Mouse (Mus musculus) retina, adult 2 months (tissue): Measurements from ENCODE around the gene Anks1b.

ENCODE experiments used
- DNase-seq: peaks from one replicate; pipeline ENCODE4 v3.0.0-alpha.2; 2012; ENCODE audit warnings: low read depth, low spot score

Anks1b gene

DNA sequence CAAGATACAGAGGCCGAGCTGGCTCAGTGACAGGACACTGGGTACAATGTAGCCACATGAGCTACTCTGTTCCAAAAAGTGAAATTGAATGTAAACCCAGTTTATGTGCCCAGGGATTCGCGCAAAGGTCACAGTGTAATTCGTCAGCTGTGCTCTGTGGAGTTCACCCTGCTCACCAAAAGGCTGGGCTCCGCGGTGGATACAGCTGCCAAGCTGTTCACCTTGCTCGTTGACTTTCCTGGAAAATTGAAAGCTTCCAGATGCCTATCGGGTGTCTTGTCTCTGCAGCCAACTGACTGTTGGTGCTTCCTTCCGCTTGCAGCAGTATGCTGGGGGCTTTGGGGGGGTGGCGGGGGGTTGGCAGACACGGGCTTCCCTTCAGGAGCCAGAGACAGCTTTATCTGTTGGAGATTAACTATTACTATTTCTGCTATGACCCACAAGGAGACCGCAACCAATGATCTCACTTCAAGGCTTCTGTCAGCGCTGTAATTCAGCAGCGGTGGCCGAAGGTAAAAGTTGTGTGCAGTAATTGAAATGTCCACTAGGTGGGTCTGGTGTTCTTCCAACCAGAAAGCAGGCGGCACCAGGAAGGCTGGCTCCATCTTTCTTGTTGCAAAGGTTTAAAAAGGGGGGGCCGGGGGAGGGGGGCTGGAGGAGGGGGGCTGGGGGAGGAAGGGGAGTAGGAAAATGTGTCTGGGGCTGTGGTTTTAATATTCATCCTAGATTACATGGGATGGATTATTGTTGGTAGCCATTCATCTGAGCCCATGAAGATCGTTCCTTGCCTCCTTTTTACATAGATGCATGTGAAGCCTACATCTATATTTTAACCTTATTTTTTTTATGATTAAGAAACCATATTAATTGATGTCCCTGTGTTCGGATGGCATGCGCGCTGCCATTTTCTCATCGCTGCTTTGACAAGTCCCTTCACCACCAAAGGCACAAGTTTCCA lies 855.4 kb downstream of the Anks1b start:
- DNase-seq: peak; percentile 54

DNA sequence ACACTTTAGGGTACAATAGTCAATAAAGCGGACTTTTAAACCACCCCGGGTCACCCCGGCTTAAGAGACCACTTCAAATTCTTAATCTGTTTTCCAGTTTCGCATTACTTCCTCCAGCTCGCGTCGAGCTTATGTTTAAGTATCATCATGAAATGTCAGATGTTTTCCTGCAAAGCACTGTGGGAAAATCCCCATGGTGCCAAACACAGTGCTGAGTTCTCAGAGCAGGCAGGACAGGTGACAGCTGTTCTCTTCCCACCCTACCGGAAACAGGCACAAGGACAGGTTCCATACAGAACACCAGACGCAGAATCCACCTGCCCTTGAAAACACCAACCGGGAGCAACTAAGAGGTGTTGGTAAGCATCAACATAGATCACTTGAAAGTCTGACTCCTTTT lies 856.2 kb downstream of the Anks1b start:
- no peak for DNase-seq

DNA sequence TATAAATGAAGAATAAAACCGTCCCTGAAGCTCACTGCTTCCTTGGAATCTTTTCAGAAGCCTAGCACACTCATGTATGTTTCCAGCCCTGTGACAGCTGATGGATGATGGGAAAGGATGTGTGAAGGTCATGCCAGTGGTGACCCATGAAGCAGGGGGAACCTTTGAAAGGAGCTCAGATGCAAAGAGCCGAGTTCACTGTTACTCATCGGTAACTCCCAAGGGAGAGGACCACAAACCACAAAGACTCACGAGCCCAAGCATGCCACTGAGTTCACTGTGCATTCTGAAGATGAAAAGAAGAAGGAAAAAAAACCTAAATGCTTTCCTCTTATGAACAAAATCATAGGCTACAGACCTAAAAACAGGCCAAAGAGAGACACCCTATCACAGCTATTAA lies 859.5 kb downstream of the Anks1b start:
- DNase-seq: no peak

GRCm38 (mm10) chr10:90733632-90734031 lies 860.3 kb downstream of the Anks1b start:
- no peak for DNase-seq

DNA sequence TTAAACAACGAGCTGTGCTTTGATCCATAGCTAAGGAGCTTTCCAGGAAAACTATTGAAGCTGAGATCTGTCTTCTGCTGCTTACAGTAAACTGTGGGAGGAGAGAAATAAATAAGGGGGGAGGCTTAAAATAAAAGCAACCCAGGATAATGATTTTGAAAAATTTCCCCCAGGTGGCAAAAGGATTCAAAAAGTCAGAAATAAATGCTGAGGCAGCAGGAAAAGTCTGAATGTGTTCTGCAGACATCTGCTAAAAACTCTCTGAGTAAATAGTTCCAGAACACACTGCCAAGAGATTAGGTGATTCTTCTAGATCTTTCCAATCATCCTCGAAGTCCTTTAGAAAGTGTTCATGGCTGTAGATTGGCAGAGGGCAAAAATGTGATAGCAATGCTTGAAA lies 865.2 kb downstream of the Anks1b start:
- DNase-seq: no peak

DNA sequence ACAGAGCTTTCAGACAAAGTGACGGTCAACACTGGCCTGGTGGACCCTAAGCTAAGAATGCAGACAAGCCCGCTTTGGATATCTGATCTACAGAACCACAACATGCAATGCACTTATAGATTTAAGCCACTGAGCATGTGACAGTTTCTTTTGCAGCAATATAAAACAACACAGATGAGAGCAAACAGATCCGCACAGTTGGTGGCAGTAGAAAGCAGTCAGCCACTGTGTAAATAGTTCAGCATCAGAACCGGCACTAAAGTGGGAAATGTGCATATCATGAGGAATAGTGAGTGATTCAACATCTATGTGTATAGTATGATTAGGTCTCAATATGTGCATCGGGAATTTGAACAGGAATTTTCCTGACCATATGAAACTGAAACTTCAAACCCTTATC lies 867.6 kb downstream of the Anks1b start:
- no peak for DNase-seq

- DNase-seq: no peak
Observed at GRCm38 (mm10) chr10:90751889-90752288, 878.6 kb downstream of the Anks1b start.

DNA sequence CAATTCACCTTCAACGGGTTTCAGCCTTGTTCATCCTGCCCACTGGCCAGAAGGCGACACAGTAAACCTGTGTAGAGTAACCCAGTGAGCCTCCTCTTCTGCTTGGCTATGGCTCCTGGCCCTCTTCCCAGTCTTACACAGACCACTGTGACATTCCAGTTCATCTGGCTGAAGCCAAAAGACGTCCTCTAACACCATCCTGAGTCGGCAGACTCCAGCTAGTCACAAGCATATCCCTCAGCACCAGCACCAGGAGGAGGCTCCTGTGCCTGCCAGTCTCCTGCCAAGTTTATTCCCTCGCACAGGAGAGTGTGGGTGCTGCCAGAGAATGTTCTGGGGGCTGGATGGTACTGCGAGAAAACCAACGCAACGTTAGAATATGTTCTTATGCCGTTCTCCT lies 879.8 kb downstream of the Anks1b start:
- no peak for DNase-seq

DNA sequence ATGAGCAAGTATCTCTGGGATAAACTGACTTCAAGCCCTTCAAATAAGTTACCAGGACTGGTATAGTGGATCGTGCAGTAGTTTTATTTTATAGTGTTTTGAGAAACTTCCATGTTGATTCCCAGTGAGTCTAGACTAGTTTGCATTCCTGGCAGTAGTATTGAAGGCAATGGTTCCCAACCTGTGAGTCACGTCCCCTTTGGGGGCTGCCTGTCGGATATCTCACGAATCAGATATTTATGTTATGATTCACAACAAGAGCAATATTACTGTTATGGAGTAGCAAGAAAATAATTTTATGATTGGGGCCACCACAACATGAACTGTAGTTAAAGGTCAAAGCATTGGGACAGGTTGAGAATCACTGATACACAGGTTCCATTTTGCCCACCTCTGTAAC lies 884.5 kb downstream of the Anks1b start:
- DNase-seq: no peak

DNA sequence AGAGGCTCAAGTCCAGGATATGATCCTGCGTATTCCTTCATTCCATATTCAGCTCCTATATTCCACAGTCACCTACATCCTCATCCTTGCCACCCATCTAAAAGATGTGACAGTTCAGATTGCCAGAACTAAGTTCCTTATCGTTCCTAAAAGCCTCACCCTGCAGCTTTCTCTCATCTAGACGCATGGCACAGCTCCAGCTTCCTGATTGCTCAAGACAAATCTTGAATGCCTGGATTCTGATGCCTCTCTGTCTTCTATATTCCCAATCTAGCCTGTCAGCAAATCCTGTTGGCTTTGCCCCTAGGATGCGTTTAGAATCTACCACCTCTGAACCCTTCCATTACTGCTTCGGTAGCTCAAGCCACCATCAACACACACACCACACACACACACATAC lies 886.6 kb downstream of the Anks1b start:
- DNase-seq: no peak

GRCm38 (mm10) chr10:90766261-90766660 lies 893.0 kb downstream of the Anks1b start:
- no peak for DNase-seq

- no peak for DNase-seq
Observed at GRCm38 (mm10) chr10:90770403-90770955, 897.2 kb downstream of the Anks1b start.

- no peak for DNase-seq
Observed at GRCm38 (mm10) chr10:90771046-90771445, 897.7 kb downstream of the Anks1b start.

GRCm38 (mm10) chr10:90771471-90772226 lies 898.3 kb downstream of the Anks1b start:
- DNase-seq: no peak

DNA sequence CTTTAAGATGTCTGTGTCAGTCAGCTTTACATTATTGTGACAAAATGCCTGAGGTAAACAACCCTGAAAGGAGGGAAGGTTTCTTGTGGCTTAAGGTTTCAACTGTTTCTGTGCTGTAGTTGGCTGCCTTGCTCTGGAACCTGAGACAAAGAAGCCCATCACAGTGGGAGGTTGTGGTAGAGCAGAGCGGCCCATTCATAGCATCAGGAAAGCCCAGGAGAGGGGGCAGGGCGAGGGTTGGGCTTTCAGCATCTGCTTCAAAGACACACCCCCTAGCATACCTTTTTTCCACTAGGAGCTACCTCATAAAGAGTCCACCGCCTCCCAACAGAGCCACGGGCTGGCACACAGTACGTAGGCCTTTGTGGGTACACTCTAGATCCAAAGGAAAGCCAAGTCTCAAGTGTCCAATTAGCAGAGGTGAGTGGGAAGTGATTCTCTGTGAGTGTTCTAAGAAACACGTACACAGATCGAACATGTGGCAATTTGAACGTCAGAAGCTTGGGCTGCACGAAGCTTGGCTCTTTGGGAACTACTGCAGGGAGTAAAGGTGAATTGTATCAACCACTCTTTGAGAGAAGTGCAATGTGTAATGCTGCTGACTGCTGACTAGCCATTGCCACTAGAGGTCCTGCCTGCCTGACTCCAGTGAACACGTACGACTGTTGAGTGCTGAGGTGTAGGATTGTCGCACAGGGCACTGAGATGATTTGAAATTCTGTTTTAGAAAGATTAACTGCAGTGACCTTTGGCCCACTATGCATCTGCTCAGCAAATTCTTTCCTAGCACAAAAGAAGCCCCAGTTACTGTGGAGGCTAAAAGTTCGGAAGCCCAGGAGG lies 906.5 kb downstream of the Anks1b start:
- DNase-seq: no peak

GRCm38 (mm10) chr10:90784981-90785650 lies 911.8 kb downstream of the Anks1b start:
- no peak for DNase-seq

DNA sequence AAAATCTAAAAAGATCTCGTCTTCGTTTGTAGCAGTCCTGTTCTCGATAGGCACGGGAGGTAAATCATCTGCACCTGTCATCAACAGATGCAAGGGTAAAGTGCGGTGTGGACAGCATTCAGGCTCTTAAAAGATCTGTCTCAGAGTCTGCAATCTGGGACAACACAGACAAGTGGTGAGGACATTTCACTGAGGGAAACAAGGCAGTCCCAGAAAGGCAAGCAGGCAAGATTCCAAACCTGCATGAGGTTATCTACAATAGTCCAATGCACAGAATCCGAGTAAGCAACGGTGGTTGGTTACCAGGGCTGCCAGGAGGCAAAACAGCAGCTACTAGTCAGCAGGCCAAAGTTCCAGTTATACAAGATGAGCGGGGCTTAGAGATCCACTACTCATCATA lies 912.4 kb downstream of the Anks1b start:
- no peak for DNase-seq

DNA sequence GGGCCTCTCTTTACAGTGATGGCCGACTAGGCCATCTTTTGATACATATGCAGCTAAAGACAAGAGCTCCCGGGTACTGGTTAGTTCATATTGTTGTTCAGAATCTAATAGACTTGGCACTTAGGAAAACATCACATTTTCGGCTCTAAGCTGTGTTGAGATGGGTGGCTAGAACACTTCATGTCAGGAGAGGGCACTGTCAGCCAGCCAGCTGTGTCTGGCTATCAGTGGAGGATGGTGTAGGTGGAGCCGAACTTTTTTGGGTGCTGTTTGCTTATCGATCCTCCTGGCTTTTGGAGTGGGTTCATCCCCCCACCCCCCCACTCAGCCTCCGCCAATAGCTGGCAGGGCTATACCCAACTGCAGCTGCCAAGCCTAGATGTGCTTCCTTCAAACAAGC lies 929.8 kb downstream of the Anks1b start:
- no peak for DNase-seq

- no peak for DNase-seq
Observed at GRCm38 (mm10) chr10:90804602-90805095, 931.3 kb downstream of the Anks1b start.

DNA sequence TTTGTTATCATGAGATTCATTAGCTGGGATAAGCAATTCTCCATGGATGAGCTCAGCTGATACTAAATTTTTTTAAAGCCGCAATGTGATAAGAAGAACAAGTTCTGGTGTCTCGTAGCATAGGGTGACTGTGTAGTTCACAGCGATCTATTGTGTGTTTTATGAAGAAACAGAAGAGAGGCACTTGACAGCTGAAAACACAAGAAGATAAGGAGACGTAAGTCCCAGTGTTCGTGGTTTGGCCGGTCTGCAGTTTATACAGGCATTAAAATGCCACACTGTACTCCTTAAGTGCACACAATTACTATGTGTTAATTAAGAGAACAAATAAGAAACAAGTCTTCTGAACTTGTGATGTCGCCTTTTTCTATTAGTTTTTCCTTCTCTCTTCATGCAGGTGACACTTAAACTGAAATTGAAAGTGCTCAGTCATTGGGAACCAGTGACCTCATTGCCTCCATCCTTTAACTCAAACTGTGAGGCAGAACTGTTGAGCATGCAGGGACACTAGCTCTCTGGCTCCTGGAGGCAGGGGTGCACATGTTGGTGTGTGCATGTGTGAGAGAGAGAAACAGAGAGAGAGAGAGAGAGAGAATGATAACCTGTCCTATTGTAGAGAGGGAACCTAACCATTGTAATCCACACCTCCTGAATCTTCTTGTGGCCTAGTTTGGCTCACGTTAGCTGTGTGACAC lies 935.5 kb downstream of the Anks1b start:
- no peak for DNase-seq
